Mouse (Mus musculus) CH12.LX (cell line): ENCODE measurements at regions not wholly inside any gene's neighbourhood (a gene's known extent, or its start where the extent isn't known, plus 50 kb on each side); places are given as distances from the start of the nearest gene placed in this dataset.

Experiments
- DNase-seq: peaks from one replicate; pipeline ENCODE4 v3.0.0-alpha.2; 2013; ENCODE audit errors: extremely low read depth
- H3K27ac ChIP-seq: 2 replicates; pipeline ENCODE4 v1.5.1; 2012; ENCODE audit warnings: low read depth, mild to moderate bottlenecking, control low read depth, moderate library complexity; ENCODE audit not compliant: insufficient read depth
- H3K27me3 ChIP-seq: replicated peaks from 2 replicates; pipeline ENCODE3; 2012; ENCODE audit warnings: inconsistent platforms
- H3K36me3 ChIP-seq, 2 experiments: replicated peaks in 1 of 2; 2 replicates each; pipeline versions ENCODE3 to v1.6.1; 2012; ENCODE audit warnings: inconsistent platforms in 1 of 2, low read length in 1 of 2, mild to moderate bottlenecking in 1 of 2, mixed read lengths in 1 of 2, moderate library complexity in 1 of 2; ENCODE audit not compliant: control insufficient read depth in 1 of 2, insufficient read depth in 1 of 2
- H3K4me1 ChIP-seq, 2 experiments: 2 replicates each; pipeline ENCODE4 v1.6.1; 2012; ENCODE audit warnings: inconsistent platforms in 1 of 2, moderate library complexity in 1 of 2; ENCODE audit not compliant: insufficient read depth in 2 of 2, control insufficient read depth in 1 of 2
- H3K4me2 ChIP-seq: 2 replicates; pipeline ENCODE4 v1.6.1; 2012; ENCODE audit warnings: low read depth, mild to moderate bottlenecking, control low read depth; ENCODE audit not compliant: poor library complexity, insufficient read depth, severe bottlenecking
- H3K4me3 ChIP-seq, 3 experiments: fragments of 150-350 bp in 1 of 3; sonication (generic) in 1 of 3; replicated peaks in 1 of 3; 2 replicates each; pipeline versions ENCODE3 to v1.5.1; 2011 to 2012; ENCODE audit warnings: low read depth in 2 of 3, low read length in 2 of 3, mild to moderate bottlenecking in 2 of 3, moderate library complexity in 2 of 3, control low read depth in 1 of 3, improper control_type of control experiment in 1 of 3, inconsistent platforms in 1 of 3, mixed read lengths in 1 of 3; ENCODE audit not compliant: poor library complexity in 1 of 3
- H3K79me2 ChIP-seq: replicated peaks from 2 replicates; pipeline ENCODE4 v1.6.1; 2012; ENCODE audit warnings: mild to moderate bottlenecking, moderate library complexity; ENCODE audit not compliant: control insufficient read depth, poor library complexity, insufficient read depth, severe bottlenecking; ENCODE audit errors: extremely low read depth
- H3K9ac ChIP-seq: 2 replicates; pipeline ENCODE4 v1.6.1; 2012; ENCODE audit warnings: low read depth, mild to moderate bottlenecking, control low read depth, moderate library complexity; ENCODE audit not compliant: insufficient read depth
- H3K9me3 ChIP-seq: replicated peaks from 2 replicates; pipeline ENCODE3; 2012; ENCODE audit warnings: low read length, inconsistent platforms, mixed read lengths
- CHD1 ChIP-seq: IDR thresholded peaks from 2 replicates; pipeline ENCODE4 v1.6.1; 2012; ENCODE audit warnings: low read depth, low read length, improper control_type of control experiment, inconsistent platforms
- CHD2 ChIP-seq: IDR thresholded peaks from 2 replicates; pipeline ENCODE4 v1.6.1; 2011; ENCODE audit warnings: low read length, improper control_type of control experiment
- CTCF ChIP-seq, 2 experiments: IDR thresholded peaks in 1 of 2; conservative IDR thresholded peaks in 1 of 2; 2 replicates each; pipeline ENCODE4 v1.5.1; 2011 to 2012; ENCODE audit warnings: low read depth in 2 of 2, low read length in 2 of 2, improper control_type of control experiment in 1 of 2, inconsistent platforms in 1 of 2, mild to moderate bottlenecking in 1 of 2, moderate library complexity in 1 of 2
- E2F4 ChIP-seq: IDR thresholded peaks from 2 replicates; pipeline ENCODE4 v1.6.1; 2011; ENCODE audit warnings: low read depth, low read length, improper control_type of control experiment; ENCODE audit not compliant: insufficient replicate concordance
- GABPA ChIP-seq: IDR thresholded peaks from 2 replicates; pipeline ENCODE4 v1.6.1; 2012; ENCODE audit warnings: low read depth, low read length, improper control_type of control experiment, inconsistent platforms; ENCODE audit not compliant: insufficient replicate concordance
- JUND ChIP-seq: conservative IDR thresholded peaks from 2 replicates; pipeline ENCODE4 v1.6.1; 2011; ENCODE audit warnings: low read depth, low read length, improper control_type of control experiment
- KAT2A ChIP-seq: IDR thresholded peaks from 2 replicates; pipeline ENCODE4 v1.6.1; 2012; ENCODE audit warnings: low read length, improper control_type of control experiment, inconsistent platforms; ENCODE audit not compliant: insufficient replicate concordance
- MAFK ChIP-seq: IDR thresholded peaks from 2 replicates; pipeline ENCODE4 v1.6.1; 2011; ENCODE audit warnings: low read length, improper control_type of control experiment; ENCODE audit not compliant: insufficient replicate concordance
- MAZ ChIP-seq: IDR thresholded peaks from 2 replicates; pipeline ENCODE4 v1.6.1; 2012; ENCODE audit warnings: low read depth, mild to moderate bottlenecking, inconsistent platforms, low read length, improper control_type of control experiment, moderate library complexity
- MEF2A ChIP-seq: IDR thresholded peaks from 2 replicates; pipeline ENCODE4 v1.6.1; 2014; ENCODE audit warnings: low read depth, mild to moderate bottlenecking, inconsistent platforms, low read length, improper control_type of control experiment, borderline replicate concordance
- NELFE ChIP-seq: IDR thresholded peaks from 2 replicates; pipeline ENCODE4 v1.6.1; 2011; ENCODE audit warnings: low read depth, low read length, improper control_type of control experiment
- POLR2A ChIP-seq: IDR thresholded peaks from 2 replicates; pipeline ENCODE4 v1.6.1; 2011; ENCODE audit warnings: low read depth, mild to moderate bottlenecking, improper control_type of control experiment, low read length
- POLR2AphosphoS2 ChIP-seq: IDR thresholded peaks from 2 replicates; pipeline ENCODE4 v1.6.1; 2011; ENCODE audit warnings: low read depth, low read length, improper control_type of control experiment
- RAD21 ChIP-seq: IDR thresholded peaks from 2 replicates; pipeline ENCODE4 v1.6.1; 2011; ENCODE audit warnings: low read depth, mild to moderate bottlenecking, low read length, improper control_type of control experiment, moderate library complexity
- SMC3 ChIP-seq: IDR thresholded peaks from 2 replicates; pipeline ENCODE4 v1.6.1; 2011; ENCODE audit warnings: low read depth, low read length, improper control_type of control experiment
- TBP ChIP-seq: conservative IDR thresholded peaks from 2 replicates; pipeline ENCODE4 v1.6.1; 2011; ENCODE audit warnings: low read depth, low read length, improper control_type of control experiment
- UBTF ChIP-seq: IDR thresholded peaks from 2 replicates; pipeline ENCODE4 v1.6.1; 2012; ENCODE audit warnings: low read depth, mild to moderate bottlenecking, inconsistent platforms, low read length, improper control_type of control experiment, moderate library complexity
- ZC3H11A ChIP-seq: IDR thresholded peaks from 2 replicates; pipeline ENCODE4 v1.6.1; 2012; ENCODE audit warnings: low read depth, mild to moderate bottlenecking, inconsistent platforms, low read length, improper control_type of control experiment
- ZKSCAN1 ChIP-seq: IDR thresholded peaks from 2 replicates; pipeline ENCODE4 v1.6.1; 2012; ENCODE audit warnings: low read depth, inconsistent platforms, low read length, improper control_type of control experiment, borderline replicate concordance
- ZNF384 ChIP-seq: IDR thresholded peaks from 2 replicates; pipeline ENCODE4 v1.6.1; 2012; ENCODE audit warnings: low read depth, low read length, improper control_type of control experiment, inconsistent platforms
- dilution Hi-C: fragments of 300-500 bp; cut with MboI; formaldehyde crosslinking; loops from 2 replicates; pipeline ENCODE4 v1.14.3; 2020; ENCODE audit warnings: low sequenced_read_pairs; ENCODE audit not compliant: extremely low pct_unique_long_range_greater_than_20kb, extremely low pct_ligation_motif_present
- in situ Hi-C: fragments of 300-500 bp; cut with MboI; formaldehyde crosslinking; loops from 3 replicates; pipeline ENCODE4 v1.14.3; 2019; ENCODE audit warnings: low sequenced_read_pairs, low pct_ligation_motif_present, low pct_unique_long_range_greater_than_20kb, mixed read lengths

DNA sequence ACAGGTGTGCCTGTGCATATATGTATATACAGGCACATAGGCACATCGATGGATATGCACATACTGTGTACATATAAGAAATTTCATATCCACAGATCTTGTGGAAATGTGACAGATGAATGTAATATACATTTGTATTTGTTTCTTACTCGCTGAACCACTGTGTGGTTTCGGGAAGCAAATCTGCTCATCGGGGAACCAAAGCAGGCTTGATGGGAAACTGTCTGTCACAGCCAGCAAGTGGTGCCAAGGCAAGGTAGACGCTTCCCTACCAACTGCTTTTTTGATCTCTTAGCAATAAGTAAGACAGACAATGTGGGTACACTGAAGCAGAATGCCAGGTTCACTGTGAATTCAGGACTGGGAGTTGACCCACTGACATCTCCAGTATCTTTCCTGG lies 80.3 kb upstream of the Sdk1 start:
- H3K27me3 ChIP-seq: no peaks in the 10 kb centered on the region
- H3K9ac ChIP-seq: no peak overlapping the region
- H3K36me3 ChIP-seq: no peaks in the 10 kb centered on the region
- no peaks in the 10 kb centered on the region for H3K79me2 ChIP-seq
- in situ Hi-C loops: no loop called here
- H3K4me1 ChIP-seq: no peaks in the 10 kb centered on the region
- H3K9me3 ChIP-seq: no peaks in the 10 kb centered on the region
- H3K4me2 ChIP-seq: no peak overlapping the region
- H3K27ac ChIP-seq: no peak overlapping the region
- no peak for DNase-seq
- no peak for TF ChIP-seq MAFK
- no peak for TF ChIP-seq POLR2A
- TF ChIP-seq CHD2: no peak
- TF ChIP-seq MAZ: no peak
- TF ChIP-seq, all 38 proteins: peak for 0
- no peak overlapping the region for H3K4me3 ChIP-seq
- dilution Hi-C loops: no loop called here

GRCm38 (mm10) chr5:141182442-141182841 lies 58.8 kb upstream of the Sdk1 start:
- TF ChIP-seq JUND: no peak
- no peak for TF ChIP-seq CHD1
- TF ChIP-seq NELFE: no peak
- no peak for TF ChIP-seq CTCF (conservative IDR thresholded peaks at IDR 0.05 in 1 of 2, IDR thresholded peaks at IDR 0.05 in 1 of 2; ENCODE audit: low read depth in 2 of 2, low read length in 2 of 2)
- no peak for TF ChIP-seq UBTF
- no peak for TF ChIP-seq GABPA
- no peak for TF ChIP-seq ZKSCAN1
- no peak for TF ChIP-seq ZC3H11A
- TF ChIP-seq KAT2A: no peak
- TF ChIP-seq SMC3: no peak
- no peak for TF ChIP-seq TBP
- TF ChIP-seq ZNF384: no peak
- no peaks in the 10 kb centered on the region for H3K4me1 ChIP-seq
- dilution Hi-C loops (no loop called here), in situ Hi-C loops (no loop called here)
- H3K27me3 ChIP-seq: no peaks in the 10 kb centered on the region
- no peak overlapping the region for H3K4me3 ChIP-seq
- no peak for DNase-seq
- H3K9ac ChIP-seq: no peak overlapping the region
- H3K4me2 ChIP-seq: no peak overlapping the region
- no peaks in the 10 kb centered on the region for H3K36me3 ChIP-seq
- H3K79me2 ChIP-seq: no peaks in the 10 kb centered on the region
- peaks cover 3% of the 10 kb centered on the region for H3K9me3 ChIP-seq
- no peak overlapping the region for H3K27ac ChIP-seq

DNA sequence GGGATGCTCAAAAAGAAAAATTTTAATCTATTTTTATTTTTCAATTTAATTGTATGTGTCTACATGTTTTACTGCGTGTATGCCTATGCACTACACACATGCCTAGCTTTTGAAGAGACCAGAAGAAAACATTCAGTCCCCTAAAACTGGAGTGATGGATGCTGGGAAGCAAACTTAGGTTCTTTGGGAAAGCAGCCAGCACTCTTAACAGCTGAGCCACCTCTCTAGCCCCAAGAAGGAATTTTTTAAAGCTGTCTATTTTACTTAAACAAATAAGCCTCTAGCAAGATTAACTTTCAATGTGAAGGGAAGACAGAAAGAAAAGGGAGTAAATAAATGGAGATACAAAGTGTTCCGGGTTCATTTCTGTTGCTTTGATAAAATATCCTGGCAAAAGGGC lies 52.3 kb upstream of the Sdk1 start:
- H3K4me1 ChIP-seq: no peaks in the 10 kb centered on the region
- no peak overlapping the region for H3K4me3 ChIP-seq
- no peaks in the 10 kb centered on the region for H3K9me3 ChIP-seq
- H3K36me3 ChIP-seq: no peaks in the 10 kb centered on the region
- no peak overlapping the region for H3K27ac ChIP-seq
- no peak overlapping the region for H3K9ac ChIP-seq
- DNase-seq: no peak
- H3K79me2 ChIP-seq: no peaks in the 10 kb centered on the region
- in situ Hi-C loops (no loop called here), dilution Hi-C loops (no loop called here)
- no peak overlapping the region for H3K4me2 ChIP-seq
- peaks cover 4% of the 10 kb centered on the region for H3K27me3 ChIP-seq
- no peak for TF ChIP-seq ZNF384
- TF ChIP-seq RAD21: no peak
- TF ChIP-seq GABPA: no peak
- TF ChIP-seq JUND: no peak
- no peak for TF ChIP-seq E2F4
- no peak for TF ChIP-seq CHD1
- no peak for TF ChIP-seq MEF2A
- TF ChIP-seq NELFE: no peak
- no peak for TF ChIP-seq POLR2AphosphoS2
- no peak for TF ChIP-seq MAZ
